Mouse (Mus musculus) brain, adult 2 months (tissue): ENCODE measurements around the gene Ppfia2.

ENCODE experiments used
- DNase-seq: peaks from one replicate; pipeline ENCODE4 v3.0.0; 2011; ENCODE audit warnings: low read depth, low spot score

Gene Ppfia2

GRCm38 (mm10) chr10:106469855-106470532, at the start of gene Ppfia2:
Gene Ppfia2, plus strand, starts transcription at chr10:106470339.
- DNase-seq = peak; percentile 95

GRCm38 (mm10) chr10:106468956-106469721, 1.0 kb upstream of the Ppfia2 start:
- peak; percentile 98 for DNase-seq

- peak; percentile 47 for DNase-seq
Observed at GRCm38 (mm10) chr10:106470533-106471205, 530 bp downstream of the Ppfia2 start.

GRCm38 (mm10) chr10:106509281-106510165, 39.4 kb downstream of the Ppfia2 start:
- peak; percentile 89 for DNase-seq

- DNase-seq = peak; percentile 74
Observed at GRCm38 (mm10) chr10:106566036-106566435, 95.9 kb downstream of the Ppfia2 start.

- DNase-seq = no peak
Observed at GRCm38 (mm10) chr10:106585026-106585425, 114.9 kb downstream of the Ppfia2 start.

GRCm38 (mm10) chr10:106585476-106586080, 115.4 kb downstream of the Ppfia2 start:
- DNase-seq = peak; percentile 84

GRCm38 (mm10) chr10:106587817-106588216, 117.7 kb downstream of the Ppfia2 start:
- DNase-seq = peak; percentile 55

- DNase-seq = peak; percentile 57
Observed at GRCm38 (mm10) chr10:106590944-106591343, 120.8 kb downstream of the Ppfia2 start.

GRCm38 (mm10) chr10:106596976-106597375, 126.8 kb downstream of the Ppfia2 start:
- no peak for DNase-seq

GRCm38 (mm10) chr10:106603319-106603898, 133.3 kb downstream of the Ppfia2 start:
- no peak for DNase-seq

- peak; percentile 41 for DNase-seq
Observed at GRCm38 (mm10) chr10:106609177-106609981, 139.2 kb downstream of the Ppfia2 start.

GRCm38 (mm10) chr10:106610222-106610621, 140.1 kb downstream of the Ppfia2 start:
- DNase-seq = no peak

GRCm38 (mm10) chr10:106618194-106618593, 148.1 kb downstream of the Ppfia2 start:
- no peak for DNase-seq

- DNase-seq = peak; percentile 68
Observed at GRCm38 (mm10) chr10:106620952-106621351, 150.8 kb downstream of the Ppfia2 start.

- peak; percentile 47 for DNase-seq
Observed at GRCm38 (mm10) chr10:106623342-106623741, 153.2 kb downstream of the Ppfia2 start.

- DNase-seq = peak; percentile 94
Observed at GRCm38 (mm10) chr10:106632171-106632935, 162.2 kb downstream of the Ppfia2 start.

- DNase-seq = peak; percentile 86
Observed at GRCm38 (mm10) chr10:106633898-106634297, 163.8 kb downstream of the Ppfia2 start.

GRCm38 (mm10) chr10:106652276-106652675, 182.1 kb downstream of the Ppfia2 start:
- DNase-seq = peak; percentile 58
